Mouse (Mus musculus) heart, postnatal 0 days (tissue): ENCODE measurements at regions not wholly inside any gene's neighbourhood (a gene's known extent, or its start where the extent isn't known, plus 50 kb on each side); places are given as distances from the start of the nearest gene placed in this dataset.

Experiments used
- CTCF ChIP-seq: IDR thresholded peaks from 2 replicates; pipeline ENCODE4 v1.5.1; 2016; ENCODE audit warnings: antibody characterized with exemption, control low read depth, low read depth
- EP300 ChIP-seq: IDR thresholded peaks from 2 replicates; pipeline ENCODE4 v1.6.1; 2016; ENCODE audit warnings: antibody characterized with exemption, low read depth

- no peak for TF ChIP-seq CTCF
- no peak for TF ChIP-seq EP300
Observed at GRCm38 (mm10) chr2:10925361-10925760, 246.5 kb upstream of the Prkcq start.
